Mouse (Mus musculus) gastrocnemius, postnatal 14 days (tissue): Measurements from ENCODE around the gene Blnk. TPM values are rescaled to one million over a fixed set of nuclear protein-coding genes. Genes with fewer than 3 reads are reported as not detected.

Source experiments
- DNase-seq: peaks from one replicate; pipeline ENCODE4 v3.0.0; 2021; ENCODE audit warnings: mixed read lengths
- intact Hi-C: fragments of 180-260 bp; cut with DNase I; formaldehyde crosslinking; loops from one replicate; pipeline ENCODE4 v1.15.1; 2025; ENCODE audit warnings: low total_unique reads
- total RNA-seq, 2 experiments: library from RNA; stranded (reverse); gene quantifications; 2 replicates each; pipeline ENCODE4 v1.2.3; 2021

The Blnk gene
- total RNA-seq, 2 experiments from 2014 or later = 0.55 to 0.82 TPM

GRCm38 (mm10) chr19:40976946-40977917, 17.1 kb downstream of the Blnk start:
- no peak for DNase-seq
- intact Hi-C loops = no loop called here

- intact Hi-C loops = no loop called here
- DNase-seq = no peak
Measured at GRCm38 (mm10) chr19:40971273-40971914, 22.9 kb downstream of the Blnk start.

- DNase-seq = no peak
- intact Hi-C loops = no loop called here
Measured at GRCm38 (mm10) chr19:40970775-40971174, 23.6 kb downstream of the Blnk start.

GRCm38 (mm10) chr19:40970301-40970700, 24.0 kb downstream of the Blnk start:
- no peak for DNase-seq
- intact Hi-C loops = no loop called here

- no peak for DNase-seq
- intact Hi-C loops = loop anchor here (5.0 kb wide), 1 partner anchor 52 kb away; no protein-coding TSS in a partner anchor
Measured at GRCm38 (mm10) chr19:40964936-40965850, 29.1 kb downstream of the Blnk start.

GRCm38 (mm10) chr19:40964367-40964891, 29.9 kb downstream of the Blnk start:
- no peak for DNase-seq
- intact Hi-C loops = loop anchor here (5.0 kb wide), 1 partner anchor 53 kb away; no protein-coding TSS in a partner anchor

GRCm38 (mm10) chr19:40962988-40963387, 31.3 kb downstream of the Blnk start:
- DNase-seq = peak; percentile 43
- intact Hi-C loops = loop anchor here (5.0 kb wide), 1 partner anchor 54 kb away; no protein-coding TSS in a partner anchor

- no peak for DNase-seq
- intact Hi-C loops = no loop called here
Measured at GRCm38 (mm10) chr19:40958981-40959380, 35.4 kb downstream of the Blnk start.

GRCm38 (mm10) chr19:40946937-40947577, 47.3 kb downstream of the Blnk start:
- intact Hi-C loops = no loop called here
- DNase-seq = no peak

GRCm38 (mm10) chr19:40943552-40943951, 50.8 kb downstream of the Blnk start:
- intact Hi-C loops = no loop called here

GRCm38 (mm10) chr19:40936038-40936437, 58.3 kb downstream of the Blnk start:
- intact Hi-C loops = no loop called here
- no peak for DNase-seq

More at GRCm38 (mm10) chr19:40943552-40943951, 50.8 kb downstream of the Blnk start:
- DNase-seq = no peak

- intact Hi-C loops = no loop called here
- no peak for DNase-seq
Measured at GRCm38 (mm10) chr19:40935376-40935775, 59.0 kb downstream of the Blnk start.

- DNase-seq = no peak
- intact Hi-C loops = no loop called here
Measured at GRCm38 (mm10) chr19:40931581-40932369, 62.6 kb downstream of the Blnk start.

- DNase-seq = no peak
- intact Hi-C loops = no loop called here
Measured at GRCm38 (mm10) chr19:40895393-40895703, 99.0 kb downstream of the Blnk start.

- intact Hi-C loops = no loop called here
- DNase-seq = peak; percentile 88
Measured at GRCm38 (mm10) chr19:40894519-40895392, 99.6 kb downstream of the Blnk start, which contains the start of gene Zfp518a. Gene Zfp518a (plus strand): TSS chr19:40894705.

GRCm38 (mm10) chr19:40894071-40894506, 100.2 kb downstream of the Blnk start:
- intact Hi-C loops = no loop called here
- DNase-seq = peak; percentile 6

- intact Hi-C loops = no loop called here
- no peak for DNase-seq
Measured at GRCm38 (mm10) chr19:40888887-40889286, 105.4 kb downstream of the Blnk start.
